Mouse (Mus musculus): Measurements from ENCODE around the gene Gm45711. TPM values are rescaled to one million over a fixed set of nuclear protein-coding genes. Genes with fewer than 3 reads are reported as not detected.

The Gm45711 gene
- polyA plus RNA-seq, 1 experiment from 2014 or later = not detected

Other genes starting within 250 kb of the Gm45711 start
- 22.4 and 24.0 TPM in 2 replicates for gene Cdh5, start 208.5 kb downstream of the Gm45711 start, polyA plus RNA-seq (2014; fragmentation: Nextera tagmentation; extraction: Ambion mirVana)
- gene Bean1, start 139.6 kb downstream of the Gm45711 start, polyA plus RNA-seq (2014; fragmentation: Nextera tagmentation; extraction: Ambion mirVana) = 0.33 and 0.35 TPM in 2 replicates
- 22.5 and 26.0 TPM in 2 replicates for gene Tk2, start 61.5 kb downstream of the Gm45711 start, polyA plus RNA-seq (2014; fragmentation: Nextera tagmentation; extraction: Ambion mirVana)
- 36.7 and 40.5 TPM in 2 replicates for gene Cklf, start 59.2 kb downstream of the Gm45711 start, polyA plus RNA-seq (2014; fragmentation: Nextera tagmentation; extraction: Ambion mirVana)
- gene Cmtm2a, start 16.9 kb downstream of the Gm45711 start, polyA plus RNA-seq (2014; fragmentation: Nextera tagmentation; extraction: Ambion mirVana) = not detected in 2 replicates
- gene Cmtm1, start 64 bp upstream of the Gm45711 start, polyA plus RNA-seq (2014; fragmentation: Nextera tagmentation; extraction: Ambion mirVana) = not detected in 2 replicates
- not detected in 2 replicates for gene Gm11020, start 11.5 kb upstream of the Gm45711 start, polyA plus RNA-seq (2014; fragmentation: Nextera tagmentation; extraction: Ambion mirVana)
- gene Cmtm2b, start 12.1 kb upstream of the Gm45711 start, polyA plus RNA-seq (2014; fragmentation: Nextera tagmentation; extraction: Ambion mirVana) = not detected in 2 replicates
- 73.4 and 75.8 TPM in 2 replicates for gene Cmtm3, start 29.3 kb upstream of the Gm45711 start, polyA plus RNA-seq (2014; fragmentation: Nextera tagmentation; extraction: Ambion mirVana)
- gene Cmtm4, start 85.7 kb upstream of the Gm45711 start, polyA plus RNA-seq (2014; fragmentation: Nextera tagmentation; extraction: Ambion mirVana) = 2.9 and 4.1 TPM in 2 replicates
- 59.0 and 59.3 TPM in 2 replicates for gene Dync1li2, start 133.0 kb upstream of the Gm45711 start, polyA plus RNA-seq (2014; fragmentation: Nextera tagmentation; extraction: Ambion mirVana)
- 0.24 and 0.30 TPM in 2 replicates for gene Terb1, start 199.8 kb upstream of the Gm45711 start, polyA plus RNA-seq (2014; fragmentation: Nextera tagmentation; extraction: Ambion mirVana)
- 138 and 142 TPM in 2 replicates for gene Nae1, start 224.6 kb upstream of the Gm45711 start, polyA plus RNA-seq (2014; fragmentation: Nextera tagmentation; extraction: Ambion mirVana)
- gene Car7, start 224.6 kb upstream of the Gm45711 start, polyA plus RNA-seq (2014; fragmentation: Nextera tagmentation; extraction: Ambion mirVana) = 0.57 and 0.61 TPM in 2 replicates

All from limb, embryonic 11.5 days (tissue).